Mouse (Mus musculus) brain, adult 2 months (tissue): ENCODE data around the gene Krt9.

Experiments used
- DNase-seq: peaks from one replicate; pipeline ENCODE4 v3.0.0; 2011; ENCODE audit warnings: low read depth, low spot score

The Krt9 gene

GRCm38 (mm10) chr11:100155497-100156255 lies 37.4 kb downstream of the Krt9 start:
- no peak for DNase-seq

GRCm38 (mm10) chr11:100148615-100149330 lies 44.3 kb downstream of the Krt9 start, which contains the start of gene Krt19:
Gene Krt19, minus strand, starts transcription at chr11:100148665.
- DNase-seq = no peak

GRCm38 (mm10) chr11:100147566-100148353 lies 45.3 kb downstream of the Krt9 start:
- no peak for DNase-seq

- no peak for DNase-seq
Observed at GRCm38 (mm10) chr11:100145858-100146560, 47.0 kb downstream of the Krt9 start.

- DNase-seq = no peak
Observed at GRCm38 (mm10) chr11:100145104-100145503, 47.9 kb downstream of the Krt9 start.

- DNase-seq = no peak
Observed at GRCm38 (mm10) chr11:100140966-100141365, 52.1 kb downstream of the Krt9 start.

- DNase-seq = no peak
Observed at GRCm38 (mm10) chr11:100139391-100139790, 53.7 kb downstream of the Krt9 start.

GRCm38 (mm10) chr11:100138809-100139208 lies 54.2 kb downstream of the Krt9 start:
- no peak for DNase-seq

- DNase-seq = peak; percentile 11
Observed at GRCm38 (mm10) chr11:100137693-100138092, 55.4 kb downstream of the Krt9 start.
